Mouse (Mus musculus): ENCODE results near the gene Prf1.
A peak's percentile ranks its signal among the peaks of the same experiment; 100 is the strongest.

Gene Prf1

GRCm38 (mm10) chr10:61290016-61290415, 7.6 kb upstream of the Prf1 start:
- no peak for DNase-seq (ENCODE audit: low spot score)

- no peak for DNase-seq (ENCODE audit: low spot score)
These were observed 7.2 kb upstream of the Prf1 start for GRCm38 (mm10) chr10:61290479-61290878.

- DNase-seq (ENCODE audit: low spot score): no peak
These were observed 3.4 kb upstream of the Prf1 start for GRCm38 (mm10) chr10:61294242-61294641.

GRCm38 (mm10) chr10:61296713-61297445, 754 bp upstream of the Prf1 start:
- DNase-seq (ENCODE audit: low spot score): no peak

- no peak for DNase-seq (ENCODE audit: low spot score)
These were observed 3.4 kb downstream of the Prf1 start for GRCm38 (mm10) chr10:61300996-61301395.

GRCm38 (mm10) chr10:61304046-61304445, 6.4 kb downstream of the Prf1 start:
- DNase-seq (ENCODE audit: low spot score): no peak

GRCm38 (mm10) chr10:61305928-61306590, 8.4 kb downstream of the Prf1 start:
- DNase-seq (ENCODE audit: low spot score): no peak

GRCm38 (mm10) chr10:61308706-61309320, 11.2 kb downstream of the Prf1 start:
- no peak for DNase-seq (ENCODE audit: low spot score)

- DNase-seq (ENCODE audit: low spot score): no peak
These were observed 14.5 kb downstream of the Prf1 start for GRCm38 (mm10) chr10:61312159-61312558.

- DNase-seq (ENCODE audit: low spot score): no peak
These were observed 15.1 kb downstream of the Prf1 start for GRCm38 (mm10) chr10:61312754-61313153.

- no peak for DNase-seq (ENCODE audit: low spot score)
These were observed 16.1 kb downstream of the Prf1 start for GRCm38 (mm10) chr10:61313750-61314149.

- DNase-seq (ENCODE audit: low spot score): no peak
These were observed 17.8 kb downstream of the Prf1 start for GRCm38 (mm10) chr10:61315324-61315880.

- no peak for DNase-seq (ENCODE audit: low spot score)
These were observed 20.9 kb downstream of the Prf1 start for GRCm38 (mm10) chr10:61318527-61318926.

GRCm38 (mm10) chr10:61324717-61325116, 27.1 kb downstream of the Prf1 start:
- no peak for DNase-seq (ENCODE audit: low spot score)

- DNase-seq (ENCODE audit: low spot score): no peak
These were observed 28.2 kb downstream of the Prf1 start for GRCm38 (mm10) chr10:61325782-61326328.

GRCm38 (mm10) chr10:61327545-61327944, 29.9 kb downstream of the Prf1 start:
- DNase-seq (ENCODE audit: low spot score): no peak

- no peak for DNase-seq (ENCODE audit: low spot score)
These were observed 31.3 kb downstream of the Prf1 start for GRCm38 (mm10) chr10:61328927-61329326.

- peak; percentile 72 for DNase-seq (ENCODE audit: low spot score)
These were observed 33.4 kb downstream of the Prf1 start for GRCm38 (mm10) chr10:61331046-61331445.

GRCm38 (mm10) chr10:61334545-61334944, 36.9 kb downstream of the Prf1 start:
- no peak for DNase-seq (ENCODE audit: low spot score)

GRCm38 (mm10) chr10:61336137-61336536, 38.5 kb downstream of the Prf1 start:
- peak; percentile 60 for DNase-seq (ENCODE audit: low spot score)

GRCm38 (mm10) chr10:61336592-61336991, 39.0 kb downstream of the Prf1 start:
- no peak for DNase-seq (ENCODE audit: low spot score)

- peak; percentile 27 for DNase-seq (ENCODE audit: low spot score)
These were observed 40.0 kb downstream of the Prf1 start for GRCm38 (mm10) chr10:61337665-61338064.

GRCm38 (mm10) chr10:61339216-61339615, 41.6 kb downstream of the Prf1 start:
- DNase-seq (ENCODE audit: low spot score): no peak
